Mouse (Mus musculus) heart, embryonic 10.5 days (tissue): ENCODE results near the gene Kank4. TPM values are rescaled to one million over a fixed set of nuclear protein-coding genes. Genes with fewer than 3 reads are reported as not detected.

ENCODE experiments used
- DNase-seq: peaks from one replicate; pipeline ENCODE4 v3.0.0-alpha.2; 2017; ENCODE audit warnings: low spot score
- H3K27ac ChIP-seq: fragments of 300-500 bp; sonication (generic); 2 replicates; pipeline ENCODE4 v1.5.1; 2016; ENCODE audit warnings: mild to moderate bottlenecking
- H3K27me3 ChIP-seq: fragments of 300-500 bp; sonication (generic); 2 replicates; pipeline ENCODE4 v1.6.1; 2016; ENCODE audit warnings: mild to moderate bottlenecking; ENCODE audit not compliant: poor library complexity, insufficient read depth, severe bottlenecking
- H3K36me3 ChIP-seq: fragments of 300-500 bp; sonication (generic); 2 replicates; pipeline ENCODE4 v1.6.1; 2016; ENCODE audit warnings: mild to moderate bottlenecking, moderate library complexity
- H3K4me1 ChIP-seq: fragments of 300-500 bp; sonication (generic); 2 replicates; pipeline ENCODE4 v1.6.1; 2016; ENCODE audit warnings: mild to moderate bottlenecking
- H3K4me3 ChIP-seq: fragments of 300-500 bp; sonication (generic); 2 replicates; pipeline ENCODE4 v1.5.1; 2016; ENCODE audit warnings: mild to moderate bottlenecking, moderate library complexity
- H3K9me3 ChIP-seq: fragments of 300-500 bp; sonication (generic); 2 replicates; pipeline ENCODE4 v1.6.1; 2016; ENCODE audit warnings: mild to moderate bottlenecking, moderate library complexity
- WGBS: fragments of 180-500 bp; shearing (Covaris S2); methylation state at CpG from one replicate; pipeline ENCODE4 v1.1.7; 2016; 5-methylcytosine and 5-hydroxymethylcytosine counted together
- polyA plus RNA-seq: library from polyadenylated mRNA; unstranded; fragments of >200 nt; fragmentation: Nextera tagmentation; extraction: Ambion mirVana; gene quantifications from 2 replicates; pipeline ENCODE4 v1.2.1, GENCODE M21; 2016

Gene Kank4
- polyA plus RNA-seq, 1 experiment from 2014 or later: 0.60 TPM

DNA sequence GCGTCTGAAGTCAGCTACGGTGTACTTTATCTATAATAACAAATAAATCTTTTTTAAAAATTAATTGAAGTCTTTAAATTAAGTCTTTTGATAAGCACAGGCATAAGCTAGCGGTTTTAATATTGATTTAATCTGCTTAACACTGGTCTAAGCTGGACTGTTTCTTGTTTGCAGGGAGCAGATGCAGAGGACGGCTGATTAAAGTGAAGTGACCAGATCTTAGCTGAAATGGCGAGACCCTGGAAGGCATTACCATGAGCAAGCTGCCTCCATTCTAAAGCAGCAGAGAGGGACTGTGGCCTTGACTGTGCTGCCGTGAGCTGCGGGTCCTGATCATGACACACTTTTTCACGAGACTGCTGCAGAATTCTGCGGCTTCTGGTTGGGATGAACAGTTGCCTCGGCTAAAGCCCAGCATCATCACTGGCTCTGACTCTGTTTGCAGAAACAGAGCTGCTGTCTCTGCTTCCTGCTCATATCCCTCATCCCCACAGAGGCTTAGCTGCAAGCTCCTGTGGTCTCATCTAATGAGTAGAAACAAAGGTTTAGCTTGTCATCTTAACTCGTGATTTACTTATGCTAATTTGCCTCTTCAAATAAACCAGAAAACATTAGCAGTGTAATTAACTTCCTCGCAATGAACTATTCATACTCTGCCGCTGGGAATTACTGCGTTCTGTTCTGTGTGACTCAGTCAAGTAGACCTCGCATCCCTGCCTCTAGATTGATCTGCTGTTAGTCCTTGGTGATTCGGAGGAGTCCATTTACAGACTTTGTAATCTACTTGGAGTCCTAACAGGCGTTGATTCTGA is 99.4 kb downstream of the Kank4 start:
- H3K4me1 ChIP-seq: no peaks in the 10 kb centered on the region
- H3K4me3 ChIP-seq: no peak overlapping the region
- no peak for DNase-seq
- H3K27me3 ChIP-seq: no peaks in the 10 kb centered on the region
- 86% methylated on average over 17 of the region's 17 CpGs for WGBS
- H3K36me3 ChIP-seq: no peaks in the 10 kb centered on the region
- H3K9me3 ChIP-seq: no peaks in the 10 kb centered on the region
- no peak overlapping the region for H3K27ac ChIP-seq

DNA sequence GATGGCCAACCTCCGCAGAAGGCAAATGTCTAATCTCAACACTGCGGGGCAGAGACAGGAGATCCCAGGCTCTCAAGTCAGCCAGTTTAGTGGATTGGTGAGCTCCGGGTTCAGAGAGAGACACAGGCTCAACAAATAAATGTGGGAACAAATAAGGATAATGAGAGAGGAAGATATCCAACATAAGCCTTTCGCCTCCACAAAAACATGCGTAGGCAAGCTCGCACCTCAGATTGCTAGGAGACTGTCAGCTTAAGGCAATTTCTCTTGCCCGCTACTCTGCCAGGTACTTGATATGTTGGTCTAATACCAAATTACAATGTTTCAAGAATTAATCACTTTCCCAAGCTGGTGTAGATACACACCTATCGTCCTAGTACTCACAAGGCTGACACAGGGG is 106.4 kb downstream of the Kank4 start:
- no peak overlapping the region for H3K27ac ChIP-seq
- H3K4me3 ChIP-seq: no peak overlapping the region
- H3K27me3 ChIP-seq: no peaks in the 10 kb centered on the region
- peaks cover 2% of the 10 kb centered on the region; the same call in 1 of the 2 replicates for H3K36me3 ChIP-seq
- no peaks in the 10 kb centered on the region for H3K4me1 ChIP-seq
- WGBS: 90% methylated on average over 8 of the region's 8 CpGs
- no peaks in the 10 kb centered on the region for H3K9me3 ChIP-seq
- DNase-seq: no peak

Other genes with a start within 250 kb of the Kank4 start
- gene L1td1, start 90.8 kb downstream of the Kank4 start, polyA plus RNA-seq: 0.14 and 0.30 TPM in 2 replicates
- not detected in 2 replicates for gene I0C0044D17Rik, start 6.3 kb upstream of the Kank4 start, polyA plus RNA-seq
- 57.2 and 80.7 TPM in 2 replicates for gene Usp1, start 106.3 kb upstream of the Kank4 start, polyA plus RNA-seq
- gene Angptl3, start 213.4 kb upstream of the Kank4 start, polyA plus RNA-seq: 0.47 and 1.9 TPM in 2 replicates